Comparison of ENCODE assay signal across 8 mouse cellular contexts in genomic region chr12:86433371-86433821, GRCm38 (mm10).
DNase-seq lines count a peak whose midpoint lies in the region; ATAC-seq and TF ChIP-seq lines count a peak whose summit lies in the region.

No protein-coding gene starts in this region.

- under 1% methylated on average over 13 of the region's 13 CpGs for WGBS in heart, embryonic 15.5 days
- 6% methylated on average over 13 of the region's 13 CpGs for WGBS in liver, adult 2 months
- 1% methylated on average over 13 of the region's 13 CpGs for WGBS in neural tube, embryonic 12.5 days

- H3K4me1 ChIP-seq in heart, embryonic 15.5 days (replicated peaks): peaks cover 3% of the 10 kb centered on the region; the same call in 1 of the 2 replicates
- H3K4me1 ChIP-seq in liver, adult 2 months (ENCODE audit: control insufficient read depth, insufficient read depth, low read length): no peaks in the 10 kb centered on the region
- H3K4me1 ChIP-seq in neural tube, embryonic 12.5 days: 0 out of 2 replicates have a peak, but pooled peaks cover 4% of the 10 kb centered on the region

- TF ChIP-seq POLR2A in brain, embryonic 14.5 days (IDR thresholded peaks at IDR 0.05; ENCODE audit: borderline replicate concordance, extremely low read depth, insufficient read depth, insufficient read length, poor library complexity, severe bottlenecking): no peak
- TF ChIP-seq POLR2A in liver, adult 2 months (IDR thresholded peaks at IDR 0.05; ENCODE audit: extremely low read depth, insufficient read depth, low read length): no peak

- peak overlapping the region; percentile 57; the same call in 1 of the 2 replicates for H3K27ac ChIP-seq in heart, embryonic 15.5 days
- H3K27ac ChIP-seq in liver, adult 2 months (replicated peaks; ENCODE audit: insufficient read depth, low read depth, low read length): no peak overlapping the region
- H3K27ac ChIP-seq in neural tube, embryonic 12.5 days: no peak overlapping the region

- peak overlapping the region; percentile 39 for H3K4me3 ChIP-seq in heart, embryonic 15.5 days
- no peak overlapping the region for H3K4me3 ChIP-seq in liver, adult 2 months (ENCODE audit: insufficient read depth, low read depth, low read length)
- no peak overlapping the region for H3K4me3 ChIP-seq in neural tube, embryonic 12.5 days

- H3K9ac ChIP-seq in heart, embryonic 15.5 days: peak overlapping the region; percentile 33; the same call in 1 of the 2 replicates
- H3K9ac ChIP-seq in liver, adult 2 months (ENCODE audit: low read depth, low read length): no peak overlapping the region
- 0 out of 2 replicates have a peak overlapping the region, but pooled peaks have one; percentile 29 for H3K9ac ChIP-seq in neural tube, embryonic 12.5 days

- TF ChIP-seq CTCF in brain, embryonic 14.5 days (IDR thresholded peaks at IDR 0.05; ENCODE audit: borderline replicate concordance, extremely low read depth, insufficient read depth, insufficient read length): peak; percentile 75; the same call in 1 of the 2 replicates
- peak; percentile 72 for TF ChIP-seq CTCF in liver, adult 2 months (IDR thresholded peaks at IDR 0.05; ENCODE audit: low read depth, low read length)

- H3K9me3 ChIP-seq in heart, embryonic 15.5 days (replicated peaks): no peaks in the 10 kb centered on the region
- no peaks in the 10 kb centered on the region for H3K9me3 ChIP-seq in neural tube, embryonic 12.5 days

- H3K27me3 ChIP-seq in heart, embryonic 15.5 days: 0 out of 2 replicates have a peak, but pooled peaks cover 9% of the 10 kb centered on the region
- no peaks in the 10 kb centered on the region for H3K27me3 ChIP-seq in liver, adult 2 months (ENCODE audit: control insufficient read depth, insufficient read depth, low read length)
- peaks cover 7% of the 10 kb centered on the region; the same call in 1 of the 2 replicates for H3K27me3 ChIP-seq in neural tube, embryonic 12.5 days (replicated peaks)

- H3K4me2 ChIP-seq in heart, embryonic 15.5 days: peak overlapping the region; percentile 64
- H3K4me2 ChIP-seq in neural tube, embryonic 12.5 days (replicated peaks): peak overlapping the region; percentile 55

- H3K36me3 ChIP-seq in heart, embryonic 15.5 days: no peaks in the 10 kb centered on the region
- H3K36me3 ChIP-seq in liver, adult 2 months (ENCODE audit: control insufficient read depth, insufficient read depth, low read length): no peaks in the 10 kb centered on the region
- H3K36me3 ChIP-seq in neural tube, embryonic 12.5 days: no peaks in the 10 kb centered on the region

- ATAC-seq in heart, embryonic 15.5 days (replicated peaks; ENCODE audit: insufficient number of reproducible peaks, insufficient read depth, low FRiP score, low read depth): peak; percentile 83
- ATAC-seq in neural tube, embryonic 12.5 days (ENCODE audit: low FRiP score, low read depth): peak; percentile 80

- peak; percentile 9 for DNase-seq in CD4-positive helper T cell, adult 2 months (ENCODE audit: low read depth, low spot score)
- peak; percentile 90 for DNase-seq in brain, embryonic 14.5 days (ENCODE audit: low read depth)
- DNase-seq in fibroblast of lung, adult 2 months (ENCODE audit: low read depth): peak; percentile 10
- DNase-seq in kidney, postnatal 14 days: peak; percentile 82
- DNase-seq in liver, adult 2 months (ENCODE audit: extremely low read depth, low read depth, low spot score): peak; percentile 47
- peak; percentile 9 to 41 for DNase-seq in thymus, postnatal 10 days (ENCODE audit: low spot score in 2 of 2)

- H3K79me2 ChIP-seq in liver, adult 2 months (ENCODE audit: control insufficient read depth, insufficient read depth, low read length): no peaks in the 10 kb centered on the region

Comparison
In these comparisons a context has a peak if more than half of its experiments do, and no peak if none do; other contexts are left out.
1. DNase-seq: peak in every context shown above with its lines; median percentile 90 in brain, embryonic 14.5 days; 82 in kidney, postnatal 14 days; 47 in liver, adult 2 months; 25 in thymus, postnatal 10 days; 10 in fibroblast of lung, adult 2 months; 9 in CD4-positive helper T cell, adult 2 months.